Mouse (Mus musculus) bone marrow, adult 2 months (tissue): ENCODE data around the gene Ifitm10.

ENCODE experiments used
- CTCF ChIP-seq: fragments of 200-500 bp; IDR thresholded peaks from 2 replicates; pipeline ENCODE4 v1.5.1; 2011; ENCODE audit warnings: low read length, control low read depth; ENCODE audit not compliant: control insufficient read depth, insufficient read depth
- POLR2A ChIP-seq: fragments of 200-500 bp; IDR thresholded peaks from 2 replicates; pipeline ENCODE4 v1.6.1; 2011; ENCODE audit warnings: low read depth, mild to moderate bottlenecking, control low read depth, low read length, borderline replicate concordance; ENCODE audit not compliant: control insufficient read depth

DNA sequence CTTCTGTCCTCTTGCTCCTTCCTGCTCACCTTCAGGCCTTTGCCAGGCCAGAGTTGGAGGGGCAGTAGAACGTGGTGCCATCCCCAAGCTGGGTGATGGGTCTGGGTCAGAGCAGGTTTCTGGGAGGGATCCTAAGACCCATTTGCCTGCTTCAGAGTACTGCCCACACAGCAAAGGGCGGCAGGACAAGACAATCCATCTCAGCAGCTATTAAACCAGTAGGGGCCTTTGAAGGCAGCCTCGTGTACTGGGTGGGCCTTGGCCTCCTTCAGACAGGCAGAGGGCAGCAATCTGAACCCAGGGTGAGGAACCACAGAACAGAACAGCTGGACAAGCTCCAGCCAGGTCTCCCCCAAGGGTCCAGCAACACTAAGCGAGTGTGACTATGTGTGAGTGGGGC is 2.5 kb upstream of the Ifitm10 start:
- no peak for TF ChIP-seq CTCF
- TF ChIP-seq POLR2A, result no peak
